Mouse (Mus musculus) kidney, postnatal 10 days (tissue): Measurements from ENCODE around the gene Stk33.

Experiments used
- DNase-seq: peaks from one replicate; pipeline ENCODE4 v3.0.0; 2021; ENCODE audit warnings: mixed read lengths

Gene Stk33

GRCm38 (mm10) chr7:109347241-109347640, 91.6 kb downstream of the Stk33 start:
- no peak for DNase-seq

GRCm38 (mm10) chr7:109331722-109332121, 107.2 kb downstream of the Stk33 start:
- no peak for DNase-seq

GRCm38 (mm10) chr7:109328772-109329171, 110.1 kb downstream of the Stk33 start:
- no peak for DNase-seq

GRCm38 (mm10) chr7:109326813-109327212, 112.1 kb downstream of the Stk33 start:
- DNase-seq = no peak

GRCm38 (mm10) chr7:109325731-109326130, 113.2 kb downstream of the Stk33 start:
- DNase-seq = no peak

- no peak for DNase-seq
Observed at GRCm38 (mm10) chr7:109325169-109325568, 113.7 kb downstream of the Stk33 start.

GRCm38 (mm10) chr7:109309506-109309905, 129.4 kb downstream of the Stk33 start:
- DNase-seq = no peak

GRCm38 (mm10) chr7:109295807-109296206, 143.1 kb downstream of the Stk33 start:
- DNase-seq = no peak

GRCm38 (mm10) chr7:109295351-109295750, 143.5 kb downstream of the Stk33 start:
- no peak for DNase-seq

GRCm38 (mm10) chr7:109290501-109290900, 148.4 kb downstream of the Stk33 start:
- peak; percentile 18 for DNase-seq

- DNase-seq = no peak
Observed at GRCm38 (mm10) chr7:109289106-109289505, 149.8 kb downstream of the Stk33 start.

GRCm38 (mm10) chr7:109282106-109282505, 156.8 kb downstream of the Stk33 start:
- no peak for DNase-seq

- DNase-seq = peak; percentile 54
Observed at GRCm38 (mm10) chr7:109276622-109277021, 162.3 kb downstream of the Stk33 start.

- DNase-seq = no peak
Observed at GRCm38 (mm10) chr7:109275901-109276300, 163.0 kb downstream of the Stk33 start.

- no peak for DNase-seq
Observed at GRCm38 (mm10) chr7:109275151-109275550, 163.7 kb downstream of the Stk33 start.

- DNase-seq = no peak
Observed at GRCm38 (mm10) chr7:109274289-109274688, 164.6 kb downstream of the Stk33 start.

GRCm38 (mm10) chr7:109269046-109269445, 169.8 kb downstream of the Stk33 start:
- peak; percentile 21 for DNase-seq

GRCm38 (mm10) chr7:109267370-109267769, 171.5 kb downstream of the Stk33 start:
- DNase-seq = no peak

- no peak for DNase-seq
Observed at GRCm38 (mm10) chr7:109266181-109266580, 172.7 kb downstream of the Stk33 start.

GRCm38 (mm10) chr7:109265606-109266005, 173.3 kb downstream of the Stk33 start:
- no peak for DNase-seq

- peak; percentile 80 for DNase-seq
Observed at GRCm38 (mm10) chr7:109255506-109256352, 183.2 kb downstream of the Stk33 start.

GRCm38 (mm10) chr7:109251418-109251817, 187.5 kb downstream of the Stk33 start:
- no peak for DNase-seq

GRCm38 (mm10) chr7:109244776-109245175, 194.1 kb downstream of the Stk33 start:
- no peak for DNase-seq

GRCm38 (mm10) chr7:109241313-109241712, 197.6 kb downstream of the Stk33 start:
- DNase-seq = peak; percentile 41

- DNase-seq = no peak
Observed at GRCm38 (mm10) chr7:109239346-109239745, 199.5 kb downstream of the Stk33 start.
